Mouse (Mus musculus) embryonic facial prominence, embryonic 11.5 days (tissue): Measurements from ENCODE around the gene Zbp1. TPM values are rescaled to one million over a fixed set of nuclear protein-coding genes. Genes with fewer than 3 reads are reported as not detected.

Experiments used
- ATAC-seq: fragments of 200-750 bp; cut with Nextera tagmentation; replicated peaks from 2 replicates; pipeline ENCODE4 v1.8.0; 2017; ENCODE audit warnings: low read depth; ENCODE audit not compliant: insufficient number of reproducible peaks, low FRiP score, low TSS enrichment
- DNase-seq: peaks from one replicate; pipeline ENCODE4 v3.0.0-alpha.2; 2015; ENCODE audit warnings: low spot score
- H3K27ac ChIP-seq: fragments of 300-500 bp; sonication (generic); replicated peaks from 2 replicates; pipeline ENCODE4 v1.5.1; 2014; ENCODE audit warnings: mild to moderate bottlenecking, low read depth, low read length, control low read depth
- H3K27me3 ChIP-seq: fragments of 300-500 bp; sonication (generic); 2 replicates; pipeline ENCODE4 v1.6.1; 2014; ENCODE audit warnings: mild to moderate bottlenecking, low read length, moderate library complexity, mixed read lengths; ENCODE audit not compliant: control insufficient read depth, insufficient read depth
- H3K36me3 ChIP-seq: fragments of 300-500 bp; sonication (generic); replicated peaks from 2 replicates; pipeline ENCODE4 v1.6.1; 2014; ENCODE audit warnings: low read depth, mild to moderate bottlenecking, low read length, moderate library complexity, mixed read lengths; ENCODE audit not compliant: control insufficient read depth, insufficient read depth
- H3K4me1 ChIP-seq: fragments of 300-500 bp; sonication (generic); 2 replicates; pipeline ENCODE4 v1.6.1; 2014; ENCODE audit warnings: low read length, mixed read lengths; ENCODE audit not compliant: control insufficient read depth, insufficient read depth
- H3K4me2 ChIP-seq: fragments of 300-500 bp; sonication (generic); 2 replicates; pipeline ENCODE4 v1.6.1; 2014; ENCODE audit warnings: low read depth, mild to moderate bottlenecking, control low read depth, low read length, moderate library complexity
- H3K4me3 ChIP-seq: fragments of 300-500 bp; sonication (generic); 2 replicates; pipeline ENCODE4 v1.5.1; 2014; ENCODE audit warnings: low read depth, low read length, control low read depth
- H3K9ac ChIP-seq: fragments of 300-500 bp; sonication (generic); replicated peaks from 2 replicates; pipeline ENCODE4 v1.6.1; 2014; ENCODE audit warnings: mild to moderate bottlenecking, control low read depth, low read length
- H3K9me3 ChIP-seq: fragments of 300-500 bp; sonication (generic); replicated peaks from 2 replicates; pipeline ENCODE4 v1.6.1; 2016; ENCODE audit warnings: mild to moderate bottlenecking, low read length, inconsistent platforms, mixed read lengths; ENCODE audit not compliant: control insufficient read depth
- WGBS: fragments of 180-500 bp; shearing (Covaris S2); extraction: QIAGEN DNeasy Blood & Tissue Kit; methylation state at CpG from one replicate; pipeline ENCODE4 v1.1.7; 2014; 5-methylcytosine and 5-hydroxymethylcytosine counted together
- polyA plus RNA-seq: library from polyadenylated mRNA; unstranded; fragments of >200 nt; fragmentation: Nextera tagmentation; extraction: Ambion mirVana; gene quantifications from 2 replicates; pipeline ENCODE4 v1.2.1, GENCODE M21; 2014

Gene Zbp1
- polyA plus RNA-seq, 1 experiment from 2014 or later: not detected

DNA sequence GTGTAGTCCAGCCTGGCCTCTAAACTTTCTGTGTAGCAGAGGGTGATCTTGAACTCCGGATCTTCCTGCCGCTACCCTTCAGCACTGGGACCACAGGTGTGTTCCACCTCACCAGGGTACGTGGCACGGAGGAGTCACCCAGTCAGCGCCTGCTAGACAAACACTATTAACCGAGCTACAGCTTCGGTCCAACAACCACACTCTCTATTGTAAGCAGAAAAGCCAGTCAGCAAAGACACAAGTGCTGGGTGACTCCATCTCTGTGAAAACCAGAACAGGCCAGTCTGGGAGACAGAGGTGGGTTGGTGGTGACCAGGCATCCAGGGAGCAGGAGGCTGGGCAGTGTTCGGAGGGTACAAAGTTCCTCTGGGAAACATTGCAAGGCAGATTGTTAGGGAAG lies 55.3 kb downstream of the Zbp1 start:
- no peaks in the 10 kb centered on the region for H3K27me3 ChIP-seq
- no peak overlapping the region for H3K9ac ChIP-seq
- H3K36me3 ChIP-seq: no peaks in the 10 kb centered on the region
- no peaks in the 10 kb centered on the region for H3K9me3 ChIP-seq
- H3K4me1 ChIP-seq: no peaks in the 10 kb centered on the region
- 88% methylated on average over 8 of the region's 8 CpGs for WGBS
- H3K27ac ChIP-seq: no peak overlapping the region
- DNase-seq (no peak), ATAC-seq (no peak)
- no peak overlapping the region for H3K4me2 ChIP-seq
- H3K4me3 ChIP-seq: no peak overlapping the region

GRCm38 (mm10) chr2:173159354-173160311 lies 59.1 kb downstream of the Zbp1 start:
- Histone ChIP-seq H3K4me1 (no peaks in the 10 kb centered on the region), H3K4me3 (no peak overlapping the region), H3K27ac (no peak overlapping the region), H3K27me3 (no peaks in the 10 kb centered on the region), H3K9ac (no peak overlapping the region), H3K36me3 (no peaks in the 10 kb centered on the region), H3K4me2 (no peak overlapping the region), H3K9me3 (no peaks in the 10 kb centered on the region)
- DNase-seq: peak; percentile 91
- ATAC-seq: peak; percentile 51; the same call in 1 of the 2 replicates
- WGBS: 56% methylated on average over 24 of the region's 24 CpGs

- DNase-seq: no peak
- Histone ChIP-seq H3K27me3 (no peaks in the 10 kb centered on the region), H3K27ac (no peak overlapping the region), H3K4me1 (no peaks in the 10 kb centered on the region), H3K9me3 (no peaks in the 10 kb centered on the region), H3K36me3 (no peaks in the 10 kb centered on the region), H3K4me2 (no peak overlapping the region), H3K4me3 (no peak overlapping the region), H3K9ac (no peak overlapping the region)
- WGBS: 89% methylated on average over 19 of the region's 19 CpGs
- ATAC-seq: no peak
Observed at GRCm38 (mm10) chr2:173158390-173159055, 60.2 kb downstream of the Zbp1 start.

DNA sequence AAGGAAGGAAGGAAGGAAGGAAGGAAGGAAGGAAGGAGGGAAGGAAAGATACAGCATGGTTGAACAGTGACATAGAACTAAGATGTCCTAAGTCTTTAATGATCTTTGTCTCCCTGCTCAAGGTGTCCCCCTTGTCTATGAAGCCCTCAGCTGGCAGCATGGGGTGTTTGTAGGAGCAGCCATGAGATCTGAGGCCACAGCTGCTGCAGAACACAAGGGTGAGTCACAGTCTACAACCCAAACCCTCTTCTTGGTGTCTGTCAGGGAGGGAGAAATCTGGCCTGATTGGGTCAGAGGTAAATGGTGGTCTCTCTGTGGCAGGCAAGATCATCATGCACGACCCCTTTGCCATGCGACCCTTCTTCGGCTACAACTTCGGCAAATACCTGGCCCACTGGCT lies 60.9 kb downstream of the Zbp1 start:
- H3K27ac ChIP-seq: no peak overlapping the region
- H3K4me2 ChIP-seq: no peak overlapping the region
- no peaks in the 10 kb centered on the region for H3K4me1 ChIP-seq
- 94% methylated on average over 4 of the region's 4 CpGs for WGBS
- H3K9me3 ChIP-seq: no peaks in the 10 kb centered on the region
- DNase-seq (no peak), ATAC-seq (no peak)
- no peak overlapping the region for H3K4me3 ChIP-seq
- H3K27me3 ChIP-seq: no peaks in the 10 kb centered on the region
- no peak overlapping the region for H3K9ac ChIP-seq
- no peaks in the 10 kb centered on the region for H3K36me3 ChIP-seq

DNA sequence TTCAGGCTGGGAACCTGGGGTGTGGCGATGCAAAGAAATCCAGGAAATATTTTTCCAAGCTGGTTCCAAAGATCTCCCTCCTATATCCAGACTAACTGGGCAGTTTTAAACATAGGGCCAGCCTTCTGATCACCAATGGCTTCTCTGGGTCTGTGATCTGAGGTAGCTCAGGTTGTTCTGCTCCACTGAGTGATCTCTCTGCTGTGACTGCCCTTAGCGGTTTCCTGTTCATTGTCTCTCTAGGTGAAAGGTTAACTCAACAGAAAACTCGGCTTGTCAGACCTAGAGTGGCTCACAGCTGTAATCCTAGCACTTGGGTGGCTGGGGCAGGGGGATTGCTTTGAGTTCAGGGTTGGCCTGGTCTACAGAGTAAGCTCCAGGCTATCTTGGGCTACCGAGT lies 61.3 kb downstream of the Zbp1 start:
- H3K36me3 ChIP-seq: no peaks in the 10 kb centered on the region
- ATAC-seq (no peak), DNase-seq (no peak)
- H3K27ac ChIP-seq: no peak overlapping the region
- no peak overlapping the region for H3K9ac ChIP-seq
- no peak overlapping the region for H3K4me2 ChIP-seq
- 52% methylated on average over 4 of the region's 4 CpGs for WGBS
- no peaks in the 10 kb centered on the region for H3K9me3 ChIP-seq
- H3K27me3 ChIP-seq: no peaks in the 10 kb centered on the region
- H3K4me1 ChIP-seq: no peaks in the 10 kb centered on the region
- no peak overlapping the region for H3K4me3 ChIP-seq

DNA sequence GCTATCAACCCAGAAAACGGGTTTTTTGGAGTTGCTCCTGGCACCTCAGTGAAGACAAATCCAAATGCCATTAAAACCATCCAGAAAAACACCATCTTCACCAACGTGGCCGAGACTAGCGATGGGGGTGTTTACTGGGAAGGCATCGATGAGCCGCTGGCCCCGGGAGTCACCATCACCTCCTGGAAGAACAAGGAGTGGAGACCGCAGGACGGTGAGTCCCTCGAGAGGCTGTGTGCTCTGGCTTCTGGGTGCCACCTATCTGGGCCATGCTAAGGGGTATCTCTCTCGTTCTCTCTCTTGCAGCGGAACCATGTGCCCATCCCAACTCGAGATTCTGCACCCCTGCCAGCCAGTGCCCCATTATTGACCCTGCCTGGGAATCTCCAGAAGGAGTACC lies 61.8 kb downstream of the Zbp1 start:
- Histone ChIP-seq H3K36me3 (no peaks in the 10 kb centered on the region), H3K9ac (no peak overlapping the region), H3K4me2 (no peak overlapping the region), H3K4me1 (no peaks in the 10 kb centered on the region), H3K9me3 (no peaks in the 10 kb centered on the region), H3K27me3 (no peaks in the 10 kb centered on the region), H3K4me3 (no peak overlapping the region), H3K27ac (no peak overlapping the region)
- 83% methylated on average over 13 of the region's 13 CpGs for WGBS
- DNase-seq (no peak), ATAC-seq (no peak)

Other genes starting within 250 kb of the Zbp1 start
- gene Spo11, start 241.2 kb downstream of the Zbp1 start, polyA plus RNA-seq: 0.94 and 1.4 TPM in 2 replicates
- gene Rae1, start 218.8 kb downstream of the Zbp1 start, polyA plus RNA-seq: 155 and 158 TPM in 2 replicates
- gene Rbm38, start 198.4 kb downstream of the Zbp1 start, polyA plus RNA-seq: 46.6 and 56.5 TPM in 2 replicates
- gene Ctcfl, start 99.4 kb downstream of the Zbp1 start, polyA plus RNA-seq: not detected in 2 replicates
- gene Pck1, start 65.9 kb downstream of the Zbp1 start, polyA plus RNA-seq: not detected in 2 replicates
- 3.3 and 3.4 TPM in 2 replicates for gene Pmepa1, start 57.6 kb upstream of the Zbp1 start, polyA plus RNA-seq